Mouse (Mus musculus): ENCODE results near the gene Kcnk10. TPM values are rescaled to one million over a fixed set of nuclear protein-coding genes. Genes with fewer than 3 reads are reported as not detected.

Kcnk10 gene
- polyA plus RNA-seq, 1 experiment from 2014 or later = 1.1 TPM

GRCm38 (mm10) chr12:98419849-98420248 lies 158.3 kb downstream of the Kcnk10 start:
- Histone ChIP-seq H3K4me2 (replicated peaks) (no peak overlapping the region), H3K4me1 (replicated peaks) (no peaks in the 10 kb centered on the region), H3K27ac (no peak overlapping the region), H3K36me3 (no peaks in the 10 kb centered on the region), H3K9me3 (no peaks in the 10 kb centered on the region), H3K4me3 (replicated peaks) (no peak overlapping the region), H3K9ac (no peak overlapping the region), H3K27me3 (replicated peaks) (no peaks in the 10 kb centered on the region)
- no peak for ATAC-seq
- WGBS = 73% methylated on average over 6 of the region's 6 CpGs

- Histone ChIP-seq H3K4me2 (replicated peaks) (no peak overlapping the region), H3K9me3 (no peaks in the 10 kb centered on the region), H3K27me3 (replicated peaks) (no peaks in the 10 kb centered on the region), H3K36me3 (no peaks in the 10 kb centered on the region), H3K4me3 (replicated peaks) (no peak overlapping the region), H3K4me1 (replicated peaks) (no peaks in the 10 kb centered on the region), H3K9ac (no peak overlapping the region), H3K27ac (no peak overlapping the region)
- no peak for ATAC-seq
- WGBS = 60% methylated on average over 2 of the region's 2 CpGs
These were observed 168.5 kb downstream of the Kcnk10 start for GRCm38 (mm10) chr12:98409580-98409979.

- Histone ChIP-seq H3K27me3 (replicated peaks) (no peaks in the 10 kb centered on the region), H3K27ac (no peak overlapping the region), H3K4me1 (replicated peaks) (no peaks in the 10 kb centered on the region), H3K4me3 (replicated peaks) (no peak overlapping the region), H3K9ac (no peak overlapping the region), H3K36me3 (no peaks in the 10 kb centered on the region), H3K9me3 (no peaks in the 10 kb centered on the region), H3K4me2 (replicated peaks) (no peak overlapping the region)
- no peak for ATAC-seq
- 48% methylated on average over 1 of the region's 1 CpGs for WGBS
These were observed 171.5 kb downstream of the Kcnk10 start for GRCm38 (mm10) chr12:98406598-98406997.

- no peak for ATAC-seq
- Histone ChIP-seq H3K27ac (no peak overlapping the region), H3K4me1 (replicated peaks) (no peaks in the 10 kb centered on the region), H3K4me2 (replicated peaks) (no peak overlapping the region), H3K4me3 (replicated peaks) (no peak overlapping the region), H3K9me3 (no peaks in the 10 kb centered on the region), H3K36me3 (no peaks in the 10 kb centered on the region), H3K27me3 (replicated peaks) (no peaks in the 10 kb centered on the region), H3K9ac (no peak overlapping the region)
- 46% methylated on average over 4 of the region's 4 CpGs for WGBS
These were observed 172.0 kb downstream of the Kcnk10 start for GRCm38 (mm10) chr12:98406076-98406475.

- no peak overlapping the region for H3K4me2 ChIP-seq (replicated peaks)
- no peaks in the 10 kb centered on the region for H3K27me3 ChIP-seq (replicated peaks)
- H3K27ac ChIP-seq = no peak overlapping the region
- 54% methylated on average over 4 of the region's 4 CpGs for WGBS
- no peak overlapping the region for H3K4me3 ChIP-seq (replicated peaks)
- no peaks in the 10 kb centered on the region for H3K36me3 ChIP-seq
- H3K4me1 ChIP-seq (replicated peaks) = no peaks in the 10 kb centered on the region
- H3K9ac ChIP-seq = no peak overlapping the region
- no peaks in the 10 kb centered on the region for H3K9me3 ChIP-seq
- ATAC-seq = no peak
These were observed 181.5 kb downstream of the Kcnk10 start for GRCm38 (mm10) chr12:98396586-98396985.

- Histone ChIP-seq H3K9ac (no peak overlapping the region), H3K9me3 (no peaks in the 10 kb centered on the region), H3K4me3 (replicated peaks) (no peak overlapping the region), H3K36me3 (no peaks in the 10 kb centered on the region), H3K27me3 (replicated peaks) (no peaks in the 10 kb centered on the region), H3K4me2 (replicated peaks) (no peak overlapping the region), H3K4me1 (replicated peaks) (no peaks in the 10 kb centered on the region), H3K27ac (no peak overlapping the region)
- ATAC-seq = no peak
- WGBS = 88% methylated on average over 5 of the region's 5 CpGs
These were observed 184.0 kb downstream of the Kcnk10 start for GRCm38 (mm10) chr12:98394115-98394514.

- Histone ChIP-seq H3K4me2 (replicated peaks) (no peak overlapping the region), H3K4me1 (replicated peaks) (no peaks in the 10 kb centered on the region), H3K9me3 (no peaks in the 10 kb centered on the region), H3K4me3 (replicated peaks) (no peak overlapping the region), H3K9ac (no peak overlapping the region), H3K36me3 (no peaks in the 10 kb centered on the region), H3K27ac (no peak overlapping the region), H3K27me3 (replicated peaks) (no peaks in the 10 kb centered on the region)
- 74% methylated on average over 5 of the region's 5 CpGs for WGBS
- ATAC-seq = no peak
These were observed 186.8 kb downstream of the Kcnk10 start for GRCm38 (mm10) chr12:98391347-98391746.

GRCm38 (mm10) chr12:98389618-98390017 lies 188.5 kb downstream of the Kcnk10 start:
- WGBS = 91% methylated on average over 4 of the region's 4 CpGs
- H3K36me3 ChIP-seq = no peaks in the 10 kb centered on the region
- H3K9me3 ChIP-seq = no peaks in the 10 kb centered on the region
- no peak overlapping the region for H3K27ac ChIP-seq
- H3K4me2 ChIP-seq (replicated peaks) = no peak overlapping the region
- ATAC-seq = no peak
- H3K4me3 ChIP-seq (replicated peaks) = no peak overlapping the region
- H3K4me1 ChIP-seq (replicated peaks) = no peaks in the 10 kb centered on the region
- no peak overlapping the region for H3K9ac ChIP-seq
- H3K27me3 ChIP-seq (replicated peaks) = no peaks in the 10 kb centered on the region

Other genes with a start within 250 kb of the Kcnk10 start
- 9.4 and 10.8 TPM in 2 replicates for gene Spata7, start 49.8 kb upstream of the Kcnk10 start, polyA plus RNA-seq (2015; fragmentation: Nextera tagmentation; extraction: Ambion mirVana)
- 7.7 TPM in 2 replicates for gene Ptpn21, start 159.1 kb upstream of the Kcnk10 start, polyA plus RNA-seq (2015; fragmentation: Nextera tagmentation; extraction: Ambion mirVana)
- gene Zc3h14, start 168.7 kb upstream of the Kcnk10 start, polyA plus RNA-seq (2015; fragmentation: Nextera tagmentation; extraction: Ambion mirVana) = 86.2 and 98.3 TPM in 2 replicates

Data from intestine, embryonic 15.5 days (tissue).